Mouse (Mus musculus): ENCODE results near the gene Fahd1. TPM values are rescaled to one million over a fixed set of nuclear protein-coding genes. Genes with fewer than 3 reads are reported as not detected.

The Fahd1 gene
- 36.5 TPM in 2 replicates for polyA plus RNA-seq (2016; fragmentation: Nextera tagmentation; extraction: Ambion mirVana)

GRCm38 (mm10) chr17:24850065-24850772 is at the start of gene Fahd1:
Gene Fahd1 (minus strand): TSS chr17:24850364.
- WGBS, result under 1% methylated on average over 58 of the region's 58 CpGs
- H3K4me3 ChIP-seq, result peak within 1 kb of the TSS; percentile 81
- H3K9ac ChIP-seq, result peak within 1 kb of the TSS; percentile 91
- no peaks in the 10 kb centered on the region for H3K9me3 ChIP-seq (replicated peaks)
- peaks cover 12% of the 10 kb centered on the region for H3K36me3 ChIP-seq
- peaks cover 9% of the 10 kb centered on the region; the same call in 1 of the 2 replicates for H3K27me3 ChIP-seq (replicated peaks)
- peaks cover 15% of the 10 kb centered on the region for H3K4me1 ChIP-seq (replicated peaks)
- H3K4me2 ChIP-seq, result peak within 1 kb of the TSS; percentile 94
- H3K27ac ChIP-seq (ENCODE audit: poor library complexity, severe bottlenecking), result peak within 1 kb of the TSS; percentile 98
- peak; percentile 99 for ATAC-seq (ENCODE audit: insufficient number of reproducible peaks, low FRiP score)

DNA sequence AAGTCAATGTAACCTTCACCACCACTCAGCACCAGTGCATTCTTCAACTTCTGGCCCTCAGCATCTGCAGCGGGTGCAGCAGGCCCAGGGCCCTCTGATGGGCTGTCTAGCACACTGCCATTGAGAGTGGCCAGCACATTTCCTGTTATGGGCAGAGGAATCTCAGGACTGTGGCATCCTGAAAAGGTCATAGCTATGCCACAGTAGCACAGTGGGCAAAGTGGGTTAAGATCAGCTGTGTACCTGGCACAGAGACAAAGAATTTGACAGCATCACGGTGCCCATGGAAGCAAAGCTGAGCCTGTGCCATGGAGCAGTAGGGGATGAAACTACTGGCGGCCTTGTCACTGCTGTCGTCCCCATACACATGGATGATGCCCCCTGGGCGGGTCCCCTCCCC is 49.0 kb upstream of the Fahd1 start:
- no peak for ATAC-seq (ENCODE audit: insufficient number of reproducible peaks, low FRiP score)
- no peak overlapping the region for H3K27ac ChIP-seq (ENCODE audit: poor library complexity, severe bottlenecking)

DNA sequence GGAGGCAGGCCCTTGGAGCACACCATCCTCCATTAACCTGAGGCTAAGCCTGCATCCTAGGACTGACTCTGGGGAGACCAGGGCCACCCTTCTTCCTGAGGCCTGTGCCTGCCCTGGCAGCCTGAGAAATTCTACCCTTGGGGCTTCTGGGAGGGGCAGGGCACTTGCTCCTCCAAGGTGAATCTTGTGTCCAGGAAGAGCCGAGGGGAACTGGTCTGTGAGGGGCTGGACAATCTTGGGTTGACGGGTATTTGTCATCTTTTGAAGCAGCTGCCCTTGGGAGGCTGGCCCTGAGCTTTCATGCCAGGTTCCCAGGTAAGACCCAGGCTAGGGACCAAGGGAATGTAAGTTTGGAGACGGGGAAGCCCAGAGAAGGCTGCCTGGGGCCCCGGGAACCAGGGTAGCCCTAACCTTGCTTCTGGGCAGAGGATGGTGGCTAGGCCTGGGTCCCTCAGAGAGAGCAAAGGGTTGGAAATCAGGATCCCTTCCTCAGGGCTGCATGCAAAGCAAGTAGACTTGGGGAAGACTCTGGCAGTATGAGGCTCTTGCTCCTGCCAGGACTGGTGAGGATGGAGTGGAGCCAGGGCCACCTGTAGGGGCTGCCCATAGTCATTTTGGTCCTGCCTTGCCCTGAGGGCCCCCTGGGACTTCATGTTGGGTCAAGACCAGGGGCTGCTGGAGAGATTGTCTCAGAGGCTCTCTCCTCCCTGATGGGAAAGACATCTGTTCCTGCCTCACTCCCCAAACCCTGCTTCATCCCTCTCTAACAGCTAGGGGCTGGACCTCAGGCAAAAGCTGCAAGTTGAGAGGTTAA is 48.1 kb upstream of the Fahd1 start:
- no peaks in the 10 kb centered on the region for H3K9me3 ChIP-seq (replicated peaks)
- WGBS, result 80% methylated on average over 4 of the region's 4 CpGs
- 0 out of 2 replicates have a peak overlapping the region, but pooled peaks have one; percentile 4 for H3K27ac ChIP-seq (ENCODE audit: poor library complexity, severe bottlenecking)
- peaks cover 71% of the 10 kb centered on the region for H3K36me3 ChIP-seq
- no peak overlapping the region for H3K9ac ChIP-seq
- no peak overlapping the region for H3K4me3 ChIP-seq
- H3K4me2 ChIP-seq, result no peak overlapping the region
- no peak for ATAC-seq (ENCODE audit: insufficient number of reproducible peaks, low FRiP score)
- H3K4me1 ChIP-seq (replicated peaks), result peaks cover 47% of the 10 kb centered on the region
- no peaks in the 10 kb centered on the region for H3K27me3 ChIP-seq (replicated peaks)

More for the DNA sequence above, 49.0 kb upstream of the Fahd1 start:
- no peaks in the 10 kb centered on the region for H3K27me3 ChIP-seq (replicated peaks)
- H3K36me3 ChIP-seq, result peaks cover 73% of the 10 kb centered on the region
- no peak overlapping the region for H3K4me3 ChIP-seq
- H3K4me1 ChIP-seq (replicated peaks), result peaks cover 38% of the 10 kb centered on the region
- H3K4me2 ChIP-seq, result no peak overlapping the region
- 78% methylated on average over 5 of the region's 5 CpGs for whole genome bisulfite sequencing
- no peaks in the 10 kb centered on the region for H3K9me3 ChIP-seq (replicated peaks)
- no peak overlapping the region for H3K9ac ChIP-seq

DNA sequence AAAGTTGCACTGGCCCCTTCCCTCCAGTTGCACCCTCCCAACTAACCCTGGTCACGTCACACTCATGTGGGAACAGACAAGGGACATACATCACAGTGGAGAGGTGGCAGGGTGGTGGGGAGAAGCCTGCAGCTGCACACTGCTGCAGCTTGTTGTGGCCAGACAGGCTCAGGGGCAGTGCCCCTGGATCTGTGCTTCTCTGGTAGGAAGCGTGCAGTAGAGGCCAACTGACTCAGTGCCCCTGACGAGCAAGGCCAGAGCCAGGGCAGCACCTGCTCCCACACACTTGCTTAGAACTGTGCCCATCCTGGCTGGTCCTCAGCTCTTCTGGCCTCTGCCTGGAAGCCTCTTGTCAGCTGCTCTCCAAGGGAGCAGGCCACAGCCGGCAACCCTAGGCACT is 47.4 kb upstream of the Fahd1 start:
- 85% methylated on average over 4 of the region's 4 CpGs for WGBS
- Histone ChIP-seq H3K4me3 (peak overlapping the region; percentile 69; the same call in 1 of the 2 replicates), H3K27ac (ENCODE audit: poor library complexity, severe bottlenecking) (no peak overlapping the region), H3K4me1 (replicated peaks) (peaks cover 48% of the 10 kb centered on the region), H3K36me3 (peaks cover 71% of the 10 kb centered on the region), H3K9ac (no peak overlapping the region), H3K4me2 (peak overlapping the region; percentile 96; the same call in 1 of the 2 replicates), H3K9me3 (replicated peaks) (no peaks in the 10 kb centered on the region), H3K27me3 (replicated peaks) (no peaks in the 10 kb centered on the region)
- ATAC-seq (ENCODE audit: insufficient number of reproducible peaks, low FRiP score), result no peak

DNA sequence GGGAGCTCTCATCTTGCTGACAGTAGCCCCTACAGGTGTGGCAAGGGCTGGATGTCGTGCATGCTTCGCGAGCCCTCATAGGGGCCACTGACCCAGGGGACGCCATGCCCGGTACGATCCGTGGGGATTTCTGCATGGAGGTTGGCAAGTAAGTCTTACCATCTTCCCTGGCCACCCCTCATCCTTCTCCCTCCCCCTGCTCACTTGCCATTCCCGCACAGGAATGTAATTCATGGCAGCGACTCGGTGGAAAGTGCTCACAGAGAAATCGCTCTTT is 46.8 kb upstream of the Fahd1 start:
- peaks cover 48% of the 10 kb centered on the region for H3K4me1 ChIP-seq (replicated peaks)
- 43% methylated on average over 11 of the region's 11 CpGs for WGBS
- no peak for ATAC-seq (ENCODE audit: insufficient number of reproducible peaks, low FRiP score)

DNA sequence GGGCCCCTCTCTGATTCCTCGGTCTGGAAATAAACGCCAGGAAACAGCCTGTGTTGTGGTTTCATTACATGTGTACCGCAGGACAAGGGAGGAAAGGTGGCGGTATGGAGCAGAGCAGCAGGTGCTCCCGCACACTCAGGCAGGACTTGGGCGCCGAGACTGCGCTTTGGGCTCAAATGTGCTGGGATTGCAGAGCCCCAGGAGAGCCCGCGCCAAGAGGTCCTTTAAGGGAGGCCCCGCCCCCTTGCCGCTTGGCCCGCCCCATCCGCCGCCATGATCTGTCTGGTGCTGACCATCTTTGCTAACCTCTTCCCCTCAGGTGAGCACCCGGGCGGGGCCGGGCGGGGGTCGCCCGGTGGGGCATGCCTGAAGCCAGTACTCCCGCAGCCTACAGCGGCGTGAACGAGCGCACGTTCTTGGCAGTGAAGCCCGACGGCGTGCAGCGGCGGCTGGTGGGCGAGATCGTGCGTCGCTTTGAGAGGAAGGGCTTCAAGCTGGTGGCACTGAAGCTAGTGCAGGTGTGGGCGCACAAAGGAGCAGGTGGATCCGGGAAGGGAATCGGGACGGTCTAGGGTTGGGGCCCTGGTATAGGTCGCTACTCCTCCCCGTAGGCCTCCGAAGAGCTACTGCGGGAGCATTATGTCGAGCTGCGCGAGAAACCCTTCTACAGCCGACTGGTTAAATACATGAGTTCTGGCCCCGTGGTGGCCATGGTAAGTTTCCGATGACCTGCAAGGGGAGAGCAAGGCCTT is 46.3 kb upstream of the Fahd1 start, which contains the start of gene Nme3:
TSS of gene Nme3 (plus strand) at position 260 of the 752 bp plus-strand sequence.
- Histone ChIP-seq H3K9ac (peak within 1 kb of the TSS; percentile 94), H3K36me3 (peaks cover 71% of the 10 kb centered on the region), H3K27me3 (replicated peaks) (no peaks in the 10 kb centered on the region), H3K4me3 (peak within 1 kb of the TSS; percentile 69), H3K9me3 (replicated peaks) (no peaks in the 10 kb centered on the region), H3K4me1 (replicated peaks) (peaks cover 48% of the 10 kb centered on the region), H3K27ac (ENCODE audit: poor library complexity, severe bottlenecking) (peak within 1 kb of the TSS; percentile 84), H3K4me2 (peak within 1 kb of the TSS; percentile 96)
- 2% methylated on average over 50 of the region's 50 CpGs for WGBS
- ATAC-seq (ENCODE audit: insufficient number of reproducible peaks, low FRiP score), result peak; percentile 79

More for the DNA sequence above, 46.8 kb upstream of the Fahd1 start:
- H3K36me3 ChIP-seq, result peaks cover 71% of the 10 kb centered on the region
- no peaks in the 10 kb centered on the region for H3K9me3 ChIP-seq (replicated peaks)
- peak overlapping the region; percentile 94 for H3K9ac ChIP-seq
- H3K27ac ChIP-seq (ENCODE audit: poor library complexity, severe bottlenecking), result 0 out of 2 replicates have a peak overlapping the region, but pooled peaks have one; percentile 45
- peak overlapping the region; percentile 96 for H3K4me2 ChIP-seq
- H3K27me3 ChIP-seq (replicated peaks), result no peaks in the 10 kb centered on the region
- peak overlapping the region; percentile 69 for H3K4me3 ChIP-seq

- H3K9ac ChIP-seq, result peak overlapping the region; percentile 94
- 14% methylated on average over 23 of the region's 23 CpGs for WGBS
- peaks cover 48% of the 10 kb centered on the region for H3K4me1 ChIP-seq (replicated peaks)
- peak overlapping the region; percentile 84 for H3K27ac ChIP-seq (ENCODE audit: poor library complexity, severe bottlenecking)
- no peaks in the 10 kb centered on the region for H3K9me3 ChIP-seq (replicated peaks)
- H3K4me3 ChIP-seq, result peak overlapping the region; percentile 69
- peaks cover 71% of the 10 kb centered on the region for H3K36me3 ChIP-seq
- H3K4me2 ChIP-seq, result peak overlapping the region; percentile 96
- ATAC-seq (ENCODE audit: insufficient number of reproducible peaks, low FRiP score), result no peak
- no peaks in the 10 kb centered on the region for H3K27me3 ChIP-seq (replicated peaks)
These were observed 45.5 kb upstream of the Fahd1 start for GRCm38 (mm10) chr17:24895571-24896240.

DNA sequence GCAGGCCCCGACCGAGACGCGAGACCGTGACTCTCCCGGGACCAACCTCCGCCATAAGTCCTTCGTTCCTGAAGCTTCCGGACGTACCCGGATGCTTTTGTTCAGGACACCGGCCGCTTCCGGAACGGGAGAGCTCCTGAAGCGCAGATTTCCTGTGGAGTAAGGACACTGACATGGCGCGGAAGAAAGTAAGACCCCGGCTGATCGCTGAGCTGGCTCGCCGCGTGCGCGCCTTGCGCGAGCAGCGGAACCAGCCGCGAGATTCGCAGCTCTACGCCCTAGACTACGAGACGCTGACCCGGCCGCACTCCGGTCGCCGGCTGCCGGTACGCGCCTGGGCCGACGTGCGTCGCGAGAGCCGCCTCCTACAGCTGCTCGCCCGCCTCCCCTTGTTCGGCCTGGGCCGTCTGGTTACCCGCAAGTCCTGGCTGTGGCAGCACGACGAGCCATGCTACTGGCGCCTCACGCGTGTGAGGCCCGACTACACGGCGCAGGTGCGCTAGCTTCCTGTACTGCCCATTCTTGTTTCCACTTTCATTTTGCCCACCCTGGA is 44.9 kb upstream of the Fahd1 start, which contains the start of the genes Eme2 and Mrps34:
TSS of gene Eme2 (minus strand) at position 93 of the 553 bp plus-strand sequence.
TSS of gene Mrps34 (plus strand) at position 122 of the 553 bp plus-strand sequence.
- peaks cover 71% of the 10 kb centered on the region for H3K36me3 ChIP-seq
- H3K4me2 ChIP-seq, result peak within 1 kb of the TSS; percentile 96
- WGBS, result under 1% methylated on average over 62 of the region's 62 CpGs
- peak within 1 kb of the TSS; percentile 84 for H3K27ac ChIP-seq (ENCODE audit: poor library complexity, severe bottlenecking)
- no peaks in the 10 kb centered on the region for H3K27me3 ChIP-seq (replicated peaks)
- H3K9me3 ChIP-seq (replicated peaks), result no peaks in the 10 kb centered on the region
- ATAC-seq (ENCODE audit: insufficient number of reproducible peaks, low FRiP score), result peak; percentile 42
- peaks cover 48% of the 10 kb centered on the region for H3K4me1 ChIP-seq (replicated peaks)
- H3K4me3 ChIP-seq, result peak within 1 kb of the TSS; percentile 69
- peak within 1 kb of the TSS; percentile 94 for H3K9ac ChIP-seq

DNA sequence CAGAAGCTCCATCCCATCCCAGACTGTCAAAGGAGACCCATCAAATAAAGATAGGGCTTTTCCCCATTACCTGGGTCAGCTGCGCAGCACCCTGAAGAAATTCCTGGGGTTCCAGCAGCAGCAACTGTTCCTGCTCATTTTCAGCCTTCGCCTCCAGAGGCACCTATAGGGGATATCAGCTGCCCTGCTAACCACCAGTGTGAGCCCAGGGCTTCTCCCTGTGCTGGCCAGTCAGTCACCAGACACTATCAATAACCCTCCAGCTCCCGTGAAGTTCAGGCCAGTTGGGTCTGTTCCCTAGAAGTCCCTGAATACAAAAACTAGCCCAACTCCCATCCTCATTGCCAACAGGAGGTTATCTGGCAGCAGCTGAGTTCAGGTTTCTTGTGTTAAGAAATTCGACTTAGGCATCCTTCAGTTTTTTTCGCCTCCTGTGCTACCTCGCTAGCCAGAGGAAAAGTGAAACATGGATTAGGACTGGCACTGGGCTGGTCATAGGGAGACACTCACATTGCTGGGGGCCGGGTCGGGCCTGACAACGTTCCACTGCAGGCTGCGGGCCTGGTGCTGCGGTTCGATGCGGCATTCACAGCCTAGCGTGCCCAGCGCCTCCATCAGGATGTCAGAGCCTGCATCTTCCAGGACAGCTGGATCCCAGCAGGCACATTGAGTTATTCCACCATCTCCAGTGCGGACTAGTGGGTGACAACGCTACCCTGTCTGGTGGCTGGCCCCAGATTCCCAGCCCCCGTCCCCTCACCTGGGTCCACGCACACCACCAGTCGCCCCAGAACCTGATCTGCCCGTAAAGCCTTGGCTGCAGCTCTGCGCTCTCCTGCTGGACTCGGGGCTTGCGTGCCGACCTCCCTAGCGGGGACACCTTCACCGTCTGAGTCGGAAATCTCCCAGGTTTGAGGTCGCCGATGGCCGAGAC is 44.2 kb upstream of the Fahd1 start:
- H3K4me1 ChIP-seq (replicated peaks), result peaks cover 43% of the 10 kb centered on the region
- 10% methylated on average over 31 of the region's 31 CpGs for WGBS
- no peaks in the 10 kb centered on the region for H3K27me3 ChIP-seq (replicated peaks)
- H3K9me3 ChIP-seq (replicated peaks), result no peaks in the 10 kb centered on the region
- H3K9ac ChIP-seq, result peak overlapping the region; percentile 94
- H3K4me3 ChIP-seq, result peak overlapping the region; percentile 69
- peak; percentile 14; the same call in 1 of the 2 replicates for ATAC-seq (ENCODE audit: insufficient number of reproducible peaks, low FRiP score)
- peak overlapping the region; percentile 96 for H3K4me2 ChIP-seq
- H3K27ac ChIP-seq (ENCODE audit: poor library complexity, severe bottlenecking), result peak overlapping the region; percentile 84
- peaks cover 71% of the 10 kb centered on the region for H3K36me3 ChIP-seq

All from heart, embryonic 12.5 days (tissue).